Mouse (Mus musculus): ENCODE results near the gene Zfp599.

- no peak for TF ChIP-seq POLR2A (IDR thresholded peaks at IDR 0.05; ENCODE audit: insufficient read length, low read depth)
- TF ChIP-seq TCF12 (IDR thresholded peaks at IDR 0.05; ENCODE audit: insufficient read depth, poor library complexity, severe bottlenecking) = no peak
- no peak for TF ChIP-seq CEBPB (IDR thresholded peaks at IDR 0.05; ENCODE audit: insufficient read depth, poor library complexity, severe bottlenecking)
- TF ChIP-seq E2F4 (IDR thresholded peaks at IDR 0.05; ENCODE audit: insufficient read depth) = no peak
- TF ChIP-seq MYOG (IDR thresholded peaks at IDR 0.05; ENCODE audit: control insufficient read depth in 1 of 3, insufficient read depth in 1 of 3, insufficient read length in 2 of 3, low read depth in 2 of 3) = no peak
- no peak for TF ChIP-seq USF1 (IDR thresholded peaks at IDR 0.05; ENCODE audit: low read depth)
Measured at GRCm38 (mm10) chr9:22268886-22269285, 9.2 kb upstream of the Zfp599 start.
